Mouse (Mus musculus) liver, embryonic 14.5 days (tissue): ENCODE measurements around the gene Arhgef26.

Experiments
- CTCF ChIP-seq: IDR thresholded peaks from 2 replicates; pipeline ENCODE4 v1.5.1; 2016; ENCODE audit warnings: antibody characterized with exemption, low read depth, control low read depth
- EP300 ChIP-seq: IDR thresholded peaks from 2 replicates; pipeline ENCODE4 v1.6.1; 2016; ENCODE audit warnings: antibody characterized with exemption, low read depth

DNA sequence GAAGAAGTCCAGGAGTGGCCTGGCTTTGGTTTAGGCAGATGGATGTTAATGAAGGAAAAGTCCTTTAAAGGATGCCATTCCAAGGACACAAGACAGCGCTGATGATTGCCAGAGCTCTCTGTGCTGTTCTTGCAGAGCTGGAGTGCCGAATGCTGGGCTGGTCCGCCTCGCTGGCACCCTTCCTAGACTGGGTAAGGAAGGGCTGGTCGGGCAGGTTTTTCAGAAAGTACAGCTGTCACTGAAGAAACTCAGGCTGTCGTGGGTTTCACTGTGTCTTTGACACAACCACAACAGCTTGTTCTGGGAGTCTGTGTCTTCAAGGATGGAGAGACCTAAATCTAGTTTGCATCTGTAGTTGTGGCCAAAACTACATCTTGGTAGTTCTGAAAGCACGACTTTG, 74.6 kb downstream of the Arhgef26 start:
- no peak for TF ChIP-seq CTCF
- TF ChIP-seq EP300: no peak
